Mouse (Mus musculus): ENCODE data around the gene Slc38a4. TPM values are rescaled to one million over a fixed set of nuclear protein-coding genes. Genes with fewer than 3 reads are reported as not detected.

The Slc38a4 gene
- polyA plus RNA-seq, 1 experiment from 2014 or later = 3.9 TPM

DNA sequence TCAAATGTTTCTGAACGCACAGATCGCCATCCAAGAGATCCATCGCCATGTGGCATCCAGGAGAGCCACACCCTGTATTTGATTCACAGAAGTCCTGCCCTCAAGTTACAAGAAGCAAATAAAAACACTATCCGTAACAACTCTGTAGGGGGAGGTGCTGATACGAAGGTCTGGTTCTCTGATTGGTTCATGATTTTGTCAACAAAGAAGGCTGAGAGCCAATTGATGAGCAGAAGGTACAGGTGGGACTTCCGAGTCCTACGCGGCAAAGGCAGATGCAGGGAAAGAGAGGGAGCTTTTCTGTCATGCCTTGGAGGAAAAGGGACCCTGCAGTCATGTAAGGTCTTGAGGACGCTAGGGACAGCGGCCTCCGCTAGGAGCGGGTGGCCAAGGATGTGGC, 53.0 kb downstream of the Slc38a4 start:
- H3K9ac ChIP-seq (replicated peaks; ENCODE audit: low read length) = no peak overlapping the region
- ATAC-seq (ENCODE audit: low FRiP score, low TSS enrichment) = no peak
- peak; percentile 42 for DNase-seq
- peak overlapping the region; percentile 34 for H3K4me2 ChIP-seq (ENCODE audit: low read length)
- WGBS = 62% methylated on average over 12 of the region's 12 CpGs
- no peaks in the 10 kb centered on the region for H3K4me1 ChIP-seq (ENCODE audit: control insufficient read depth, insufficient read depth, low read length)
- H3K4me3 ChIP-seq (replicated peaks; ENCODE audit: low read depth, low read length) = peak overlapping the region; percentile 21
- H3K27ac ChIP-seq (replicated peaks; ENCODE audit: low read depth, low read length) = no peak overlapping the region
- no peaks in the 10 kb centered on the region for H3K36me3 ChIP-seq (ENCODE audit: control insufficient read depth, insufficient read depth, low read length)
- no peaks in the 10 kb centered on the region for H3K27me3 ChIP-seq (ENCODE audit: control insufficient read depth, insufficient read depth, low read length)
- no peaks in the 10 kb centered on the region for H3K9me3 ChIP-seq (ENCODE audit: control insufficient read depth, low read length)

- no peak overlapping the region for H3K9ac ChIP-seq (replicated peaks; ENCODE audit: low read length)
- no peaks in the 10 kb centered on the region for H3K36me3 ChIP-seq (ENCODE audit: control insufficient read depth, insufficient read depth, low read length)
- H3K4me3 ChIP-seq (replicated peaks; ENCODE audit: low read depth, low read length) = no peak overlapping the region
- no peaks in the 10 kb centered on the region for H3K27me3 ChIP-seq (ENCODE audit: control insufficient read depth, insufficient read depth, low read length)
- H3K9me3 ChIP-seq (ENCODE audit: control insufficient read depth, low read length) = no peaks in the 10 kb centered on the region
- H3K4me2 ChIP-seq (ENCODE audit: low read length) = no peak overlapping the region
- DNase-seq = no peak
- WGBS = 92% methylated on average over 7 of the region's 7 CpGs
- no peak overlapping the region for H3K27ac ChIP-seq (replicated peaks; ENCODE audit: low read depth, low read length)
- no peaks in the 10 kb centered on the region for H3K4me1 ChIP-seq (ENCODE audit: control insufficient read depth, insufficient read depth, low read length)
- no peak for ATAC-seq (ENCODE audit: low FRiP score, low TSS enrichment)
Observed at GRCm38 (mm10) chr15:97001886-97002285, 53.9 kb downstream of the Slc38a4 start.

GRCm38 (mm10) chr15:97001416-97001815, 54.3 kb downstream of the Slc38a4 start:
- no peak overlapping the region for H3K4me3 ChIP-seq (replicated peaks; ENCODE audit: low read depth, low read length)
- ATAC-seq (ENCODE audit: low FRiP score, low TSS enrichment) = no peak
- no peaks in the 10 kb centered on the region for H3K27me3 ChIP-seq (ENCODE audit: control insufficient read depth, insufficient read depth, low read length)
- 63% methylated on average over 12 of the region's 12 CpGs for WGBS
- no peak overlapping the region for H3K4me2 ChIP-seq (ENCODE audit: low read length)
- no peaks in the 10 kb centered on the region for H3K36me3 ChIP-seq (ENCODE audit: control insufficient read depth, insufficient read depth, low read length)
- DNase-seq = no peak
- no peak overlapping the region for H3K27ac ChIP-seq (replicated peaks; ENCODE audit: low read depth, low read length)
- H3K4me1 ChIP-seq (ENCODE audit: control insufficient read depth, insufficient read depth, low read length) = no peaks in the 10 kb centered on the region
- no peak overlapping the region for H3K9ac ChIP-seq (replicated peaks; ENCODE audit: low read length)
- no peaks in the 10 kb centered on the region for H3K9me3 ChIP-seq (ENCODE audit: control insufficient read depth, low read length)

GRCm38 (mm10) chr15:97000319-97001251, 55.2 kb downstream of the Slc38a4 start:
- Histone ChIP-seq H3K9ac (replicated peaks; ENCODE audit: low read length) (no peak overlapping the region), H3K27ac (replicated peaks; ENCODE audit: low read depth, low read length) (no peak overlapping the region), H3K36me3 (ENCODE audit: control insufficient read depth, insufficient read depth, low read length) (no peaks in the 10 kb centered on the region), H3K4me2 (ENCODE audit: low read length) (no peak overlapping the region), H3K4me1 (ENCODE audit: control insufficient read depth, insufficient read depth, low read length) (no peaks in the 10 kb centered on the region), H3K27me3 (ENCODE audit: control insufficient read depth, insufficient read depth, low read length) (no peaks in the 10 kb centered on the region), H3K9me3 (ENCODE audit: control insufficient read depth, low read length) (no peaks in the 10 kb centered on the region), H3K4me3 (replicated peaks; ENCODE audit: low read depth, low read length) (no peak overlapping the region)
- 70% methylated on average over 17 of the region's 17 CpGs for WGBS
- no peak for ATAC-seq (ENCODE audit: low FRiP score, low TSS enrichment)
- peak; percentile 8 for DNase-seq

DNA sequence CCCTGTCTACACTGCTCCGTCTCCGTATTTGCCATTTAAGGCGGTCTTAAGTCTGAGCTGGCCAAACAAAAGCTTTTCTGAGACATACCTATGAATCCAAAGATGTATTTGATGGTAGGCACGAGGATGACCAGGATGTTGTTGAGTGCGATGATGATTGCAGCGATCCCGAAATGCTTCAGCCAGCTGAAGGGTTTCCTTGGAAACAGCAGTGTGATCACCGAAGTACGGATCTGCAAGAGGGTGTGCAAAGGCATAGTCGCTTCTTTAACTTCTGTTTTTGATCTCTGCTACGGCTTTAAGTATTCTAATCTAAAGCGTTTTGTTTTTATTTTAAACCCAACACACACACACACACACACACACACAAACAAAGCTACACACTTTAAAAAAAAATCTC, 56.4 kb downstream of the Slc38a4 start:
- Histone ChIP-seq H3K4me3 (replicated peaks; ENCODE audit: low read depth, low read length) (no peak overlapping the region), H3K4me1 (ENCODE audit: control insufficient read depth, insufficient read depth, low read length) (no peaks in the 10 kb centered on the region), H3K9ac (replicated peaks; ENCODE audit: low read length) (no peak overlapping the region), H3K27ac (replicated peaks; ENCODE audit: low read depth, low read length) (no peak overlapping the region), H3K9me3 (ENCODE audit: control insufficient read depth, low read length) (no peaks in the 10 kb centered on the region), H3K36me3 (ENCODE audit: control insufficient read depth, insufficient read depth, low read length) (no peaks in the 10 kb centered on the region), H3K27me3 (ENCODE audit: control insufficient read depth, insufficient read depth, low read length) (no peaks in the 10 kb centered on the region), H3K4me2 (ENCODE audit: low read length) (no peak overlapping the region)
- DNase-seq (peak; percentile 38), ATAC-seq (ENCODE audit: low FRiP score, low TSS enrichment) (no peak)
- WGBS = 57% methylated on average over 12 of the region's 12 CpGs

DNA sequence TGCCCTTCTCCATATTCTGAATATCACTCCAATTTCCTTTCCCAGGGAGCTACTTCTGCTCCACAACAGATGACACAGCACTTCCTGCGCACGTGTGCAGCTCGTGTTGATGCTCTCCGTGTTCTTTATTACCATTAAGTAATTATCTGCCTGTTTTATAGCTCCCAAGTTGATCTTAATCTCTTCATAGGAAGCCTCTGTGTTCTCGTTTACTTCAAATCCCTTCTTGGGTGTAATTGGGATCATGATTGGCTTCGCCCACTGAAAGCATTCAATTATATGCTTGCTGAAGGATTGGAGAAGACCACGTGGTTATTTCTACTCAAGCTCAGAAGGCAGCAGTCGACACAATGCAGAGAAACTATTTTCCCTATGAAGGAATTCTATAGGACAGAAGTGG, 70.1 kb downstream of the Slc38a4 start:
- DNase-seq (peak; percentile 2), ATAC-seq (ENCODE audit: low FRiP score, low TSS enrichment) (no peak)
- Histone ChIP-seq H3K9ac (replicated peaks; ENCODE audit: low read length) (no peak overlapping the region), H3K4me2 (ENCODE audit: low read length) (no peak overlapping the region), H3K27ac (replicated peaks; ENCODE audit: low read depth, low read length) (no peak overlapping the region), H3K27me3 (ENCODE audit: control insufficient read depth, insufficient read depth, low read length) (no peaks in the 10 kb centered on the region), H3K9me3 (ENCODE audit: control insufficient read depth, low read length) (no peaks in the 10 kb centered on the region), H3K4me3 (replicated peaks; ENCODE audit: low read depth, low read length) (no peak overlapping the region), H3K4me1 (ENCODE audit: control insufficient read depth, insufficient read depth, low read length) (no peaks in the 10 kb centered on the region), H3K36me3 (ENCODE audit: control insufficient read depth, insufficient read depth, low read length) (no peaks in the 10 kb centered on the region)
- 73% methylated on average over 8 of the region's 8 CpGs for WGBS

DNA sequence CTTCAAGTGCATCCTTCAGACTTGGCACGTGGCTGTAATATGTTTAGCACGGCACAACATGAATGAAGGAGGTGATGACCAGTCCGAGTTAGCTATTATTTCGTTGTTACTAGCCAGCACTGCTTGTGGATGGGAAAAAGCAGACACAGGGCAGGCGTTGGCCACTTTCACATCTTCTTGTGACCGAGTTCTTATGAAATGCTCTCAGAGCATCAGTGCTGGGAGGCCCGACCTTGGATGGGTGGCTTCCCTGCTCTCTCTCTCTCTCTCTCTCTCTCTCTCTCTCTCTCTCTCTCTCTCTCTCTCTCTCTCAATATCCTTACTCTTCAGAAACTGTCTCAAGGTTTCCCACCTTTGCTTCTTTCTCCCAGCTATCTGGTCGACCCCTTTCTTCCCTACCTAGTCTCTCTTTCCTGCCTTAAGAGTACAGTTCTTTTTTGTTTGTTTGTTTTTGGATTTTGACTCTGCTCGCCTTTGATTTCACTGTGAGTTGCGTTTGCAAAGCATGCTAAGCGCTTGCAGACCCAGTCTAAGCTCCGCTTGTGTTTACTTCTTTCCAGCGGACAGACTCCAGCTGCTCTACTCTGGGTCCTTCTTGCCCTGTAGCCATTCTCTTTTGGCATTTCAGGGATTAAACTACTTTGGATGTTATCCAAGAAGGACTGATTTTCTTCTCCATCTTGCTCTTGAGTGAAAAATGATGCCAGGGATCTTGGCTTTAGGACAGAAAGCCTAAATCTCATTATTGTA, 72.0 kb downstream of the Slc38a4 start:
- H3K4me3 ChIP-seq (replicated peaks; ENCODE audit: low read depth, low read length) = no peak overlapping the region
- H3K4me2 ChIP-seq (ENCODE audit: low read length) = no peak overlapping the region
- no peak overlapping the region for H3K27ac ChIP-seq (replicated peaks; ENCODE audit: low read depth, low read length)
- DNase-seq (peak; percentile 11), ATAC-seq (ENCODE audit: low FRiP score, low TSS enrichment) (no peak)
- H3K4me1 ChIP-seq (ENCODE audit: control insufficient read depth, insufficient read depth, low read length) = no peaks in the 10 kb centered on the region
- no peaks in the 10 kb centered on the region for H3K36me3 ChIP-seq (ENCODE audit: control insufficient read depth, insufficient read depth, low read length)
- 90% methylated on average over 13 of the region's 13 CpGs for WGBS
- H3K27me3 ChIP-seq (ENCODE audit: control insufficient read depth, insufficient read depth, low read length) = no peaks in the 10 kb centered on the region
- no peaks in the 10 kb centered on the region for H3K9me3 ChIP-seq (ENCODE audit: control insufficient read depth, low read length)
- no peak overlapping the region for H3K9ac ChIP-seq (replicated peaks; ENCODE audit: low read length)

GRCm38 (mm10) chr15:96975125-96975524, 80.6 kb downstream of the Slc38a4 start:
- WGBS = 84% methylated on average over 9 of the region's 9 CpGs
- no peak overlapping the region for H3K4me3 ChIP-seq (replicated peaks; ENCODE audit: low read depth, low read length)
- H3K27me3 ChIP-seq (ENCODE audit: control insufficient read depth, insufficient read depth, low read length) = no peaks in the 10 kb centered on the region
- no peak overlapping the region for H3K27ac ChIP-seq (replicated peaks; ENCODE audit: low read depth, low read length)
- H3K36me3 ChIP-seq (ENCODE audit: control insufficient read depth, insufficient read depth, low read length) = no peaks in the 10 kb centered on the region
- no peaks in the 10 kb centered on the region for H3K4me1 ChIP-seq (ENCODE audit: control insufficient read depth, insufficient read depth, low read length)
- ATAC-seq (ENCODE audit: low FRiP score, low TSS enrichment) (no peak), DNase-seq (no peak)
- H3K9me3 ChIP-seq (ENCODE audit: control insufficient read depth, low read length) = no peaks in the 10 kb centered on the region
- H3K4me2 ChIP-seq (ENCODE audit: low read length) = no peak overlapping the region
- H3K9ac ChIP-seq (replicated peaks; ENCODE audit: low read length) = no peak overlapping the region

All from midbrain, embryonic 14.5 days (tissue).